Mouse (Mus musculus): Measurements from ENCODE around the gene Mrgpre.

The Mrgpre gene

DNA sequence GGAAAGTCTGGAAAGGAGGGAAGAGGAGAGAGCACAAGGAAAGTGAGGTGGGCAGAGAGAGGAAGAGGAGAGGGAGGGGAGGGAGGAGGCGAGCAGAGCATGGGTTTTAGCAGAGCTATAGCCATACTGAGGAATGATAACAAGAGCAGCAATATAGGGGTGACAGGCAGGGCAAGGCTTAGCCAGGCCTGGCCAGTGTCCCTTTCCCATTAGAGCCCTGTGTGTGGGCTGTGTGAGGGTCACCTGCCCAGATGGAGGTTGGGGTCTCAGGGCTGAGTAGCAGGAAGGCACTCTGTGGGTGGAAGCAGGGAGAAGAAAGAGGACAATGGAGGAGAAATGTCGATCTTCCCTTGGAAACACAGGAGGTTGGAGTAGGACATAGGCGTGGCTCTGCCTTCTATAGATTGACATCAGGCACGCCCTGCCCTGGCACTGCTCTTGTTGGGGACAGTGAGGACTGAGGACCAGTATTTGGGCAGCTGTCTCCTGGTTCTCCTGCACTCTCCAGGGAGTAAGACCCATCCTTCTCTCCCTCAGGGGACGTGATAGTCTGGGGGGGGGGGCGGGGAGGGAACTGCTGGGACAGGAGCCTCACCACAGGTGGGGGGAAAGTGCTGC lies 813 bp downstream of the Mrgpre start:
- CTCF ChIA-PET = interaction anchor here (0.6 kb wide), 1 partner anchor 502 kb away, joined by 3 read pairs; no protein-coding TSS in a partner anchor

DNA sequence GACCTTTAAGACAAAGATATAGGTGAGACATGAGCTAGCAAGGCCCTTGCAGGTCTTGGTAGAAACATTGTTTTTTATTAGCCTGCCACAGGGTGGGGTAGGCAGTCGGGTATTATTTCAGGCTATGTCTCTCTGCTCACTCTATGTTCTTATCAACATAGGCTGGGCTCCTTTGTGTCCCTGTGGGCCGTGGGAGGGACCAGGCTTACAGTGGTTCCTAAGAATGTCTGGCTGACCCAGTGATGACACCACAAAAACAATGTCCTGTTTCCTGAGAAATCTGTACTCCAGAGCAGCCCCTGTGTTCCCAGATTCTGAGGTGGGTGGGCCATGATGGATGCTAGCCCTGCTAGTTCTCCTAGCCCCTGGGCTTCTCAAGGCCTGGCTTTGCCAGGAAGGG lies 6.9 kb downstream of the Mrgpre start:
- CTCF ChIA-PET = no interaction called here

DNA sequence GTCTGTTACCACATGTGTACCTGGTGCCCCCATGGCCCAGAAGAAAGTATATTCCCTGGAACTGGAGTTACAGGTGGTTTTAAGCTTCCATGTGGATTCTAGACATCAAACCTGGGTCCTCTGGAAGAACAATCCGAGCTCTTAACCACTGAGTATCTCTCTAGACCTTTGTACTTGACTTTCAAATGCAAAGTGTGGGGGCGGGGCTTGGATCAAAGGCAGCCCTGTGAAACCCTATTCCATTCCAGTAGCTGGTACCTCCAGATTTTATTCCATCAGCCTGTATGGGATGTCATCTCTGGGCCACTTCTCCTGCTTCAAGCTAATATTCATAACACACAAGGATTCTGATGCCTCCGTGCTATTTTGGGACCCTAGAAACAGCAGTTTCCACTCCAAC lies 8.2 kb downstream of the Mrgpre start:
- CTCF ChIA-PET = no interaction called here

DNA sequence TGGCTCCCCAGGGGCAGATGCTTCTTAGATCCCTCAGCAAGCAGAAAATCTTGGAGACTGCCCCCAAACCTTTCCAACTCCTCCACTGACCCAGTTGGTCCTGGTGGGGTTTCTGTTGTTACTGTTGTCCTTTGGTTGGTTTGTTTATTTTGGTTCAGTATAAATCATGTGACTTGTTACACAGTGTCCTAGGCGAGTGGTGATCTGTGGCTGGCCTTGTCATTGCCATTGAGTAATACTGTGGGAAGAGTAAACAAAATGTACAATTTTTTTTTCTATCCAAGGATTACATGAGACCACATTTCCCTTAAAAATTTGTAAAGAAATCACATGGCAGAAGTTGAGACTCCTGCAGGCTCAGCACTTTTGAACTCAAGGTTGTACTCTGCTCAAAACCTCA lies 14.8 kb downstream of the Mrgpre start:
- CTCF ChIA-PET = no interaction called here

DNA sequence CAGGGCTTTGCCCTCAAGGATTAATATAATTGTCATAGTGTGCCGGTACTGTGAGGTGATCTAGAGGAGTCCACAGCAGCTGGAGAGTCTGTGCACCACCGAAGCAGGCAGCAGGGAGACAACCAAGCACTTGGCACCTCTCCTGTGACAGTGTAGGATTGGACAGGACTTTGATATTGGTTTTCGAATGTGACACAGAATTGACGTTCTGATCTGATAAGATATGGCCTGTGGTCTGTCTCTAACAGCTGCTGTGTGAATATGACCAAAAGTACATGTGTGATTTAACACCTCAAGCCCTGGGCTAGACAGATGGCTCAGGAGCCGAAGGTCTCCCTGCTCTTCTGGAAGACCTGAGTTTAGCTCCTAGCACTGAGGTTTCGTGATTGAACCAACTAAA lies 16.0 kb downstream of the Mrgpre start:
- CTCF ChIA-PET = no interaction called here

DNA sequence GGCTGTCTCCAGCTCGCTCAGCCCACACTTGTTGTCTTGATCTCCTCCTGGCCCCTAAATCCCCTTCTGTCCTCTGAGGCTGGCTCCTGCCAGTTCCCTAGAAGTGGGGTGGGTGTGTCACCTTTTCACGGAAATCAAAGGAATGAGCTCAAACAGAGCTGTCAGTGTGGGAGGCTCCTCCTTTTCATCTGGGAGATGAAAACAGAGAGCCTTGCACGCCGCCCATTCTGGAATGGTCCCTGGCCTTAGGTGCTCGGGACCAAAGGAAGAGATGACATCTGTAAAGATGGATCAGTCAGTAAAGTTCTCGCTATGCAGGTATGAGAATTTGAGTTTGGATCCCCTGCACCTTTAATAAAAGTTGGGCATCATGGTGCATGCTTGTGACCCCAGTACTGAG lies 17.4 kb downstream of the Mrgpre start, which contains the start of gene Mrgprg:
Gene Mrgprg, minus strand, starts transcription at position 101 of the 400 bp plus-strand sequence.
- CTCF ChIA-PET = no interaction called here

DNA sequence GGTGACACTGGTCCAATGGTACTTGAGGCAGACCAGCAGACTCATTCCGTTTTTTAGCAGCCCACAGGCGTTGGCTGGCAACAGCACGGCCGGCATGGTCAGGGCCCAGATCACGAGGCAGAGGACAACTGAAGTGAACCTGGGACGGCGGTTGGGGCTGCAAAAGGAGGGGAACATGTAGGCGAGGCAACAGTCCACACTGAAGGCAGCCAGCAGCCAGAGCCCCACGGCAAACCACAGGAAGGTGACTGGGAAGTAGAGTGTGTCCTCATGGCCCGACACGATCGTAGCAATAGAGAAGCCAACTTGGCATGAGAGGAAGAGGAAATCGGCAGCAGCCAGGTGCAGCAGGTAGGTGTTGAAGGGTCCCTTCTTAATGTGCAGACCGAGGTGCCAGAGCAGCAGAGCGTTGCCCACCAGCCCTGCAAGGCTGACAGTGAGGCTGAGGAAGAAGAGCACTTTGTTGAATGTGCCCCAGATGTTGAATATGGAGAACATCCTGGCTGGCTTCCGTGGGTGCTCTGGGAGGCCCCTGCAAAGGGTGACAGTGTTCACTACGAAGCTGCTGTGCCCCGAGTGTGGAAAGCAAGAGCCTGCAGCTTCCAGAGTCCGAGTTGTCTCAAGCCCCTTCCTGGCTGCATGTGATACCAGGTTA lies 19.3 kb downstream of the Mrgpre start:
- CTCF ChIA-PET = interaction anchor here (1.2 to 2.7 kb wide), 3 partner anchors 10 to 59 kb away, joined by 4 to 13 read pairs (median 4); no protein-coding TSS in a partner anchor

DNA sequence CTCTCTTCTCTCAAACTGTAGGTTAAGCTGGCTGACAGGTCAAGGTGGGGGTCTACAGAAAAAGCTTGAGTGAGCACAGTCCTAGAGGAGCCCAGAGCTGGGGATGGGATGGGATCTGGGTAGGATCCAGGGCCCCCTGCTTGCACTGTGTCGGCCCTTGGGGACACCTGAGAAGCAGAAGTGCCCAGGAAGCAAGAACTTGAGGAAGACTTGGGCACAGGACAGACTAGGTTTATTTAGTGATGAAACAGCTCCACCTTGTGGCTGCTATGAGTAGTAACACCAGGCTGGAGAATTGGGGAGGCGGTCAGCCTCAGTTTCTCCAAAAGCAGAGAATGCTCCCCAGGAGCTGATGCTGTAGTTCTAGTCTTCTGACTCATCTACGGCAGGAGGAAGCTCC lies 20.5 kb downstream of the Mrgpre start:
- CTCF ChIA-PET = interaction anchor here (0.7 to 2.7 kb wide), 5 partner anchors 9 to 181 kb away, joined by 3 to 13 read pairs (median 4); partner anchors contain the start of gene Cars

DNA sequence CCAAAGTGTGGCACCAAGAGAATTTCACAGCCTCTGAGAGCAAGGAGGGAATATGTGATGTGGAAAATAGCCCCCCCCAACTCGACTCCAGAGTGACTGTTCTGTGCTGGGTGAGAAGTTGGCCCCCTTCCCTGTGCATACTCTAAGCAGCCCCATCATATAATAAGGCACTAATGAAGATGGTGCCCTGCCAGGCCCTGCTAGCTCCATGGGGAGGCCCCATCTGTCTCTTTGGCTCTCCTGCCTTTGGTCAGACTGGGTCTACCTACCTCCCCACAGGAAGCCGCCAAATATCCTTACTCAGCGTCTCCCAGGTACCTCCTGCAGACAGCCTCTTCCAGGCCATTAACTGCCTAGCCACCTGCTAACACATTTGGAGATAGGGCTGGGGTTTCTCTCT lies 25.3 kb downstream of the Mrgpre start:
- CTCF ChIA-PET = no interaction called here

DNA sequence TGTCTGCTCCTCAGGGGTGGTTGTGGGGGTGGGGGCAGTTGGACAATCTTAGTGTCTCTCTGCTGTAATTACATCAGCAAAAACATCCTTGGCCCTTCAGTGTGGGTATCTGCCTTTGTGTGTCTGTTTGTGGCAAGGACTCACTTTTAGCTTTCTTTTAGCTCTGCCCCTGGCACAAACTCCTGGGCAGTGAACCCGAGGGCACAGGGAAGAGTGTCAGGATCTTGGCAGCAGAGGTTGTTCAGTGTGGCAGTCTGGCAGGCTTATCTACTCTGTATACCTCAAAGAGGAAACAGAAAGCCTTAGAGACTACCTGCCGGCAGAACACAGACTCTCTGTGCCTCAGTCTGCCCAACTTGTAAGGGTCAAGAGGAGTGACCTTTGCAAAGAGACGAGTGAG lies 26.6 kb downstream of the Mrgpre start:
- CTCF ChIA-PET = interaction anchor here (0.7 to 1.1 kb wide), 2 partner anchors 16 to 278 kb away, joined by 3 to 5 read pairs; no protein-coding TSS in a partner anchor

DNA sequence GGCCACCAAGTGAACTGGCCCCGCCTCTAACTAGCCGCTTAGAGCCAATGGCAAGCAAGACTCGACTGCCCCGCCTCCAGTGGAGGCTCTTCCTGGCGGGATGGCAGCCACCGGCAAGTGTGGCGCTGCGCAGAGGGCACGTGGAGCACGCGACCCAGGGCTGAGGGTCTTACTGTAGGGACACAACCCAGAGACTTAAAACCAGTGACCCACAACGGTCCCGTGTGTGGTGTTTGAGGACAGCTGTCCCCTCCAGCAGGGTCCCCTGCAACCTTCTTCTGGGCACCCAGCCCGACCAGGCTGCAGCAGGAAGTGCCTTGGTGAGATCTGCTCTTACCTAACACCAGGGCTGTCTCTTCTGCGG lies 27.3 kb downstream of the Mrgpre start:
- CTCF ChIA-PET = interaction anchor here (0.6 to 1.1 kb wide), 3 partner anchors 16 to 278 kb away, joined by 3 to 9 read pairs (median 5); no protein-coding TSS in a partner anchor

DNA sequence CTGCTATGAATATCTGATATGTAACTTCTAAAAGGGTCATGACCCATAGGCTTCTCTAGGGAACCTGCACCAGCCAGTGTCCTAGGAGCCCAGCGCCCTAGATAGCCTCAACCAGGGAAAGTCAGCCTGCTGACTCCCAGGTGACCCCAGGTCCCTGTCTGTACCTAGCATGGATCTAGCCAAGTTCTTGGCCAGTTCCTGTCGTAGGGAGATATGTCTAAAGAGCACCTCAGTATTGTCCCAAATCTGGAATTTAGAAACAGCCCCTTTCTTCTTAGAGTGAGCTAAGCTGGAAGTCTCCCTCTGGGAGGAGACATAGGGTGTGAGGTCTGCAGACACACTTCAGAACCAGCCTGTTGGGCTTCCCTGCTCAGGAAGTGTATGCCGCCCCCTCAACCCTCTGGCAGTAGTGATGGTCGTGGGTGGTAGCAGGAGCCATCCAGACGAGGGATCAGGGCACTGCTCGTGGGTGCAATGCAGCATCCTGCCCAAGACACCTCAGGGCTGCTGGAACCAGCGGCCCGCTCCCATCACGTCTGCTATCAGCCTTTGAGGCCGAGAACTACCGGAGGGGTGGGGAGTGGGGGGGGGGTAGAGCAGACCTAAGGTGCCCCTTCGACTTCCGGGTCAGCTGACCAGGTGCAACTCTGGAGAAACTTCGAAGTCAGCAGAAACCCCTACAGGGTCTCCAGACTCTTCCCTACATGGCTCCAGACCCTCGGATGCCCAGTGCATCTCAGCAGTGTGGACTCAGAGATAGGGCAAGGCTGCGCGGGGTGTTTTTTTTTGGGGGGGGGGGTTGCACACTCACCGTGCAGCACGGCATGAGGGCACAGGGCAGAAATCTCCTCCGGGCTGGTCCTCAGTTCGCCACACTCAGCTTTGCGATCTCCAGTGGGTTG lies 27.9 kb downstream of the Mrgpre start, which contains the start of gene Osbpl5:
Gene Osbpl5, minus strand, starts transcription at position 861 of the 902 bp plus-strand sequence.
- CTCF ChIA-PET = interaction anchor here (0.6 to 1.1 kb wide), 2 partner anchors 17 to 80 kb away, joined by 3 to 9 read pairs; no protein-coding TSS in a partner anchor

DNA sequence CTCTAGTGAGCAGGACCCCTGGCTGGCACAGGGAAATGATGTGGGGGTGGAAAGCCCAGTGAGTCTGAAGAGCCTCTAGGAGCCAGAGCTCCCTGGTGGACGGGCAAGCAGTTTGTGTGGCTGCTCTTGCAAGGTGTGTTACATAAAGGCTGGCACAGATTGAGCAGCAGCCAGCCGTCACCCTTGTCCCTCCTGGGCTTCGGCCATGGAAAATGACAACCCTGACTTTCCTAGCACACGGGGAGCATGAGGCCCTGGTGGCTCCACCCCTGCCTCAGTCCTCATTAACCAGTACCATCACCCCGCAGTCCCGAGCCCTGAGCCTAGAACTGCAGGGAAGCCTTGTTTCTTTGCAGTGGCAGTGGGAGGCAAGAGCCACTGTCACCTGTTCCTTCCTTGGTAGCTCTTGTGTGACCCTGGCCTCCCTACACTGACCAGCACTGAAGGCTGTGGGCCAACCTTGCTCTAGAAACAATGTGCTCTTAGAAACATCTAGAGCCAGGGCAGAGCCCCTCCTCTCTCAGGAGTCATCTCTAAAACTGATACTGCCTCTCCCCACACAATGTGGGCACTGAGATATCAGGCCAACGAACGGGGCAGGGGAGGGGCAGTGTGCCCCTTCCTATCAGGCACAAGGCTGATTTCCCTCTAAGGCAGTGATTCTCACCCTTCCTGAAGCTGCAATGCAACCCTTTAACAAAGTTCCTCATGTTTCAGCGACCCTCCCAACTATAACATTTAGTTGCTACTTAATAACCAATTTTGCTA lies 28.8 kb downstream of the Mrgpre start:
- CTCF ChIA-PET = interaction anchor here (0.6 to 1.6 kb wide), 2 partner anchors 9 to 250 kb away, joined by 4 to 5 read pairs; no protein-coding TSS in a partner anchor

DNA sequence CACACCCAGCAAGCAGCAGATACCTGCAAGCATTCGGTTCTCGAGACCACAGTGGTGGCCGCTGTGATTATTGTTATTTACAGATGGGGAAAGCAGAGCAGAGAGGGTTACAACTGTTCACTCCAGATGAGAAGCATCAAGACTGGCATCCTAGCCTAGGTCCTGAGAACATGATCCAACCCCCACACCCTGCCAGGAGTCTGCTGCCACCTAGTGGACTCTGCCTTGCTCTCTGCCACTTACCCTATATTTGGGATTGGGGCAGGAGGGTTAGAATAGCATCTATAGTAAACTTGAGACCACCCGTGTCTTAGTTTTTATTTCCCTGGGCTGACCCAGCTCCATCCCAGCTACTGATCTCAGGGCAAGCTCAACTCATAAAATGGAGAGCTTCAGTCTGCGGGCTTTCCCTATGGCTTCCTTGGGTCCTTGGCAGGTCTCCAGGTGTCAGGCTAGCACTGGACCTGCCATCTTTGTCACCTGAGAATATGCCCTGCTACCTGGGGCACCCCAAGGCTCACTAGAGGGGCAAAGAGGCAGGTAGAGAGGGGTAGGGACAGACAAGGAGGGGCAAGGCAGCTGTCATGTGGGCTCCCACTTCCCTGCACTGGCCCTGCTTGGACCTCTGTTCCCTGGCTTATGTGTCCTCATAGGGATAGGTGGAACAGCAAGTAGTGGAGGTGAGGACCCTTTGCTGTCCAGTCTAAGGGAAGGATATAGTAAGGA lies 30.1 kb downstream of the Mrgpre start:
- CTCF ChIA-PET = interaction anchor here (0.5 to 1.6 kb wide), 2 partner anchors 10 to 1857 kb away, joined by 3 to 4 read pairs; no protein-coding TSS in a partner anchor

DNA sequence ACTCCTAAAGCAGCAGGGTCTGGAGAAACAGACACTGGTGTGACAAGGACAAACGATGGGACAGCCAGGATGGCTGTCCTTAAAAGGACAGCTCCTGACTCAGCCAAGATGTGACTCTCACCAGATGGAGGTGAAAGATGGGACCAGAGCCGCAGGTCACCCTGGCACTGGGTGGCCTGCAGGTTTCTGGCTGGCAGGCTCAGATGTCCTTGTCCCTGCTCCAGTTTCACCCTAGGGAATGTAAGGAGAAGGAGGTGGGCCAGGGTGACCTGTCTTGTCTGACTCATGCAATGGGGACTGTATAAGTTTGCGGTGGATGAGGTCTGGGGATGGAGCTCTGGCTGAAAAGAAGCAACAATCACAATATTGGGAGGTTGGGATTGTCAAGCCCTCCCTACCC lies 31.7 kb downstream of the Mrgpre start:
- CTCF ChIA-PET = no interaction called here

DNA sequence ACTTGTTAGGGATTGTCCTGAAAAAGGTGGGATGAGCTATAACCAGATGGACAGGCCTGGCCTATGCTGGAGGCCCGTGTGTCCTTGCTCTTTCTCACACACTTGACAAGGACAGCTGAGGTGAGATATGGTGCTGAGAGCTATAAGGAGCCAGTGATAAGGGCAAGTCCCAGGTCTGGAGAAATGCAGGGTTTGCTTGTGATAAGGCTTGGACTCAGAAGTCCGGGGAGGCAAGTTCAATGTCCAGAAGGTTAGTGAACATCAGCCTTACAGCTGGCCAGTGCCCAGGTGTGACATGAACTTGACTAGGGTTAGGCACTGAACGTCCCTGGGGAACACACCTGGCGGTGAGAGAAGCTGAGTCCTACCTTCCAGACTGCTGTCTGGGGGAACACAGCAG lies 32.2 kb downstream of the Mrgpre start:
- CTCF ChIA-PET = no interaction called here

DNA sequence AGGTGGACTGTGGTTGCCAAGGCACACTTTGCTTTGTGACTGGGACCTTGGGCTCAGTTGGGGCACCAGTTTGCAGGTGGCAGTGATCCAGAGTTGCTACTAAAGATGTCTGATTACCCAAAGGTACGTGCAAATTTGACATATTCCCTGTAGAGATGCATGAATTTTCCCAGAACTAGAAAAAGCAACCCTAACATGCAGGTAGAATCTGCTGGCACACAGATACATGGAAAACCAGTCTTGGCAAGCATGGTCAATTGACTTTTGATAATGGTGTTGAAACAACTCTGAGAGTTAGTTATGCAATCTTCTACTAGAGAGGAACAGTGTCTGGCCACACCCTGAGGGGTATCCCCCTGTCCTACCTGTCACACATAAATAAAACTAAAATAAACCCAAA lies 32.9 kb downstream of the Mrgpre start:
- CTCF ChIA-PET = no interaction called here

DNA sequence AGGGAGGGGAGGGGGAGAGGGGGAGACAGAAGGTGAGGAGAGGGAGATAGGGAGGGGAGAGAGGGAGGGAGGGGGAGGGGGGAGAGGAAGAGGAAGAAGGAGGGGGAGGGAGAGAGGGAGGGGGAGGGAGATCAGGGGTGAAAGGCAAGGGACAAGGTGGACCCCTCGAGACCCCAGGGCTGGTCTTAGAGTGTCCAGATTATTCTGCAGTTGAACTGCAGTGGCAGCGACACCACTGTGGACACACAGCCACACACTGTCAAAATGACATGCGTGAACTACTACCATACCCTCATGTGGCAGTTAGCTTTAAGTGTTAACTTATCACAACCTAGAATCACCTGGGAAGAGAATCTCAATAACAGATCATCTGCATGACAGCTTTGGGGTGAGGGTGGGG lies 35.3 kb downstream of the Mrgpre start:
- CTCF ChIA-PET = interaction anchor here (1.3 kb wide), 1 partner anchor 42 kb away, joined by 4 read pairs; no protein-coding TSS in a partner anchor

DNA sequence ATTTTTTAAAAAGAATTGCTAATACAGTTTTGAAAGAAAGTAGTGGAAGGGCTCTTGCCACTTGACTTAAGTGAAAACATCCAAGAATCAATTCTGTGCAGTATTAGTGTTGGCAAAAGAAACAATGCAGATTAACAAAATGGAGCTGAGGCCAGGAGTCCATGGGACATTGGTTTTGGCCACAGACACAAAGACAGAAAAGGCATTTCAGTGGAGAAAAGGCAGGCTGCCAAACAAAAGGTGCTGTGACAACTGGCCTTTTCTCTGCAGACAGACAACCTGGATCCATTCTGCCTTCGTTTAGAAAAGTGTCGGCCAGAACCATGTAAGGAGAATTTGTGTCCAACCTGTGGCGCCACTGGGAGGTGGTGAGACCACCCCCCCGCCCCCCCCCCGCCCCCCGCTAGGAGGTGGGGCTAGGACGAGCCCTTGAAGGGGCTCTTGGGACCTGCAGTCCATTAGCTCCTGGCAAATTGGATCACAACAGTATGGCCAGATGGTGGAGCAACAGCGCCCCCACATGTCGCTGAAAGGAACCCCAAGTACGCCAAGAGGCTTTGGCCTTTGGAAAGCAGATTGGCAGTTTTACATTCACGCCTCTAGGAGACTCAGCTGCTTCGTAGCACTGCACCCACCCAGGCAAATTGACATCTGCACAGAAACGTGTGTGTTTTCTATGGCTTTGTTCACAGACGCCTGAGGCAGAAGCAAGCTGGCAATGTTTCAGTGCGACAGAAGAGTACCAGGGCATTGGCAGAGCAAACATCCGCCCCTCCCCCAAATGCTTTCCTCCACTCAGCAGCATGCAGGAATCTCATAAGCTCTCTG lies 36.0 kb downstream of the Mrgpre start:
- CTCF ChIA-PET = interaction anchor here (0.6 to 1.3 kb wide), 7 partner anchors 37 to 1028 kb away, joined by 3 to 10 read pairs (median 5); no protein-coding TSS in a partner anchor
